Mouse (Mus musculus): ENCODE data around the gene Orai3.

Orai3 gene

GRCm38 (mm10) chr7:127799738-127800137 is 30.1 kb downstream of the Orai3 start:
- no peak for DNase-seq (ENCODE audit: low spot score)

GRCm38 (mm10) chr7:127800435-127801009 is 30.9 kb downstream of the Orai3 start, which contains the start of gene Hsd3b7:
Hsd3b7 (plus strand) TSS chr7:127800604.
- DNase-seq (ENCODE audit: low spot score), result peak; percentile 87

DNA sequence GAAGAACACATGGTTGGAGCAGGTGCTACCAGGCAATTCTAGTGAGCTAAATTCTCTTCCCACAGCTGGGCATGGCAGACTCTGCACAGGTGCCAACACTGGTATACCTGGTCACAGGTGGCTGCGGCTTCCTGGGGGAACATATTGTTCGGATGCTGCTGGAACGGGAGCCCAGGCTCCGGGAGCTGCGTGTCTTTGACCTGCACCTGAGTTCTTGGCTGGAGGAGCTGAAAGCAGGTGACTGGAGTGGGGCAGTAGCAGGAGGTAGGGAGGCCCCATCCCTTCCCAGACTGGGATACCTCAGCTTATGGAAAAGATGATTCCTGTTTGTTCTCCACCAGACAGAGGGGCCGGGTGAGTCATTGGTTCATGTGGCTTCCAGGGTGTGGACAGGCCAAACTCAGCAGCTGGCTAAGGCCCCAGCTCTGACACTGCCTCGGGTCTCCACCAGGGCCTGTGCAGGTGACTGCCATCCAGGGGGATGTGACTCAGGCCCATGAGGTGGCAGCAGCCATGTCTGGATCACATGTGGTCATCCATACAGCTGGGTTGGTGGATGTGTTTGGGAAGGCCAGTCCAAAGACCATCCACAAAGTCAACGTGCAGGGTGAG is 31.5 kb downstream of the Orai3 start:
- no peak for DNase-seq (ENCODE audit: low spot score)

DNA sequence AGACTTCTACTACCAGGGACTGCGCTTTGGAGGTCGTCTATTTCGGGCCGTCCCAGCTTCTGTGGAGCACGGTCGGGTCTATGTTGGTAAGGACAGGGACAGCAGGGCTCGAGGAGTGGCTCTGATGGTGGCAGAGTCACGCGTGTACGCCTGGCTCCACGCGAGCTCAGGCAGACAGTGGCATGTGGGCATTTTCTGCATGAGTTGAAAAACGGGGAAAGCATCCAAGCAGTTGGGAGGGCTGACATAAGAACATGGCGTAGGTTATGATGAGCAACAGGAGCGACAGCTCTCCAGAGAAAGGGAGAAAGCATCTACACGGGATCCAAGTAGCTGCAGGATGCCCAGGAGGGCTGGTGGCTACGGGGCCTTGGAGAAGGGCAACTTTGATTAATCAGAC is 32.7 kb downstream of the Orai3 start:
- no peak for DNase-seq (ENCODE audit: low spot score)

- no peak for DNase-seq (ENCODE audit: low spot score)
These were observed 39.2 kb downstream of the Orai3 start for GRCm38 (mm10) chr7:127808821-127809220.

GRCm38 (mm10) chr7:127809846-127810245 is 40.2 kb downstream of the Orai3 start:
- no peak for DNase-seq (ENCODE audit: low spot score)

DNA sequence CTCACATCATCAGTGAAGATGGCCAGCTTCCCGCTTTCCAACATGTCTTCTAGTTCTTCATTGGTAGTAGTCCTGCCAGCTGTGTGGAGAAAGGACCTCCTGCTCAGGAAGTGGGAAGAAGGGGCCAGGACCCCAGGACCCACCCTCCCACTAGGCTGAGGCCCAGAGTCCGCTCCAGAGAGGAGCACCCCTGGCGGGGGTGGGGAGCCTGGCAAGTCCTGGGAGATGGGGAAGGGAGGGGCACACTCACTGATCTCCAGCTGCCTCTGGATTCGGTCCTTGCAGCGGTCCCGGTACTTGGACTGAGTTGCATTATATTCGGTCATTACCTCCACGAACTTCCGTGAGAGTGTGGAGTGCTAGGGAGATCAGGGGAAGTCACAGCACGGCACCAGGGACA is 41.0 kb downstream of the Orai3 start:
- no peak for DNase-seq (ENCODE audit: low spot score)

- no peak for DNase-seq (ENCODE audit: low spot score)
These were observed 41.6 kb downstream of the Orai3 start for GRCm38 (mm10) chr7:127811240-127811639.

DNA sequence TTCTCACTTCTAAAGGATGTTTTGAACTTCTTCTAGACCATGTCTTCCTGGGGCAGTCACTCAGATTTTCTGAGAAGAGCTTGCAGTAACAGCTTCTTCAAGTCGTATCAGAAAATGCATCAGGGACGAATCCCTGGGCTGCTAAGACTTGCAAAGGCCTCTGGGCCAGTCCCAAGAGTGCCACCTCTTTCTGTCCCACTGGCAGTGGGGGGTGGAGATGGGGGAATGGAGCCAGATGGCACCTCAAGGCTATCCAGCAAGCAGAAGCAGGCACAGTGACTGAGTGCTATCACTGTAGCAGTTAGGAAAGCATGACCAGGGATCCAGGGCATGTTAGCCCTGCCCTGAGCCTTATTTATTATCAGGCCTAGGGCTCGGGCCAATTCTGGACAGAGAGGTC is 42.7 kb downstream of the Orai3 start:
- no peak for DNase-seq (ENCODE audit: low spot score)

- DNase-seq (ENCODE audit: low spot score), result no peak
These were observed 44.2 kb downstream of the Orai3 start for GRCm38 (mm10) chr7:127813821-127814220.

DNA sequence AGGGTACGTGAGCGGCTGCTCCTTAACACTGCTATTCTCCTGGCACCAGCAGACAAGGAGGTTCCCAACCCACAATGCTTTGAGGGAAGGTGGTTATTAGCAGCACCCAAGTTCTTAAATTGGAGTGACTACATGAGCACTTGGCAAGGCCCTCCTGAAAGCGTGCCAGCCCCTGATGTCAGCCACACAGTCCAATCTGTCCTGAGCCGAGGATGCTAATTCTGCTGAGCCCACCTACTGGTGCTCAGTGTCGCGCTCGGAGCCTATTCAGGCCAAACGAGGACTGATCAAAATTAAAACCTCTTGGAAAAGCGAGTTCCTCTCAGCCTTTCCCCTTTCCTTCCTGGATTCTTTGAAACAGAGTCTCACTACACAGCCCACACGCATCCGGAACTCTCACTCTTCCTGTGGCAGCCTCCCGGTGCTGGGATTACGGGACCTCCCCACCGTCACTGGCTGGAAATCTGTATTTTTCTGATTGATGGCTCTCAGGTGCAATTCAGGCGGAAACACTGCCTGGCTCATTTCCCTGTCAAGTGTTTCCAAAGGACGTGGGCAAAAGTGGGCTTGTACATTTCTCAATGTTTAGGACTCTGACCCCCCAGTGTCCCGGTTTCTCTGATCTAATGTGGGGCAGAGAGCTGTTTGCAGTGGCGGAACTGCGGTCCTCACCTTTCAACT is 44.8 kb downstream of the Orai3 start:
- no peak for DNase-seq (ENCODE audit: low spot score)

GRCm38 (mm10) chr7:127815116-127815665 is 45.6 kb downstream of the Orai3 start:
- no peak for DNase-seq (ENCODE audit: low spot score)

GRCm38 (mm10) chr7:127815954-127816821 is 46.6 kb downstream of the Orai3 start:
- no peak for DNase-seq (ENCODE audit: low spot score)

- no peak for DNase-seq (ENCODE audit: low spot score)
These were observed 47.4 kb downstream of the Orai3 start for GRCm38 (mm10) chr7:127817053-127817452.

- DNase-seq (ENCODE audit: low spot score), result no peak
These were observed 48.2 kb downstream of the Orai3 start for GRCm38 (mm10) chr7:127817776-127818175.

- no peak for DNase-seq (ENCODE audit: low spot score)
These were observed 51.4 kb downstream of the Orai3 start for GRCm38 (mm10) chr7:127820836-127821509.

GRCm38 (mm10) chr7:127822494-127822893 is 52.9 kb downstream of the Orai3 start:
- no peak for DNase-seq (ENCODE audit: low spot score)

- DNase-seq (ENCODE audit: low spot score), result no peak
These were observed 53.9 kb downstream of the Orai3 start for GRCm38 (mm10) chr7:127823236-127824171.

- no peak for DNase-seq (ENCODE audit: low spot score)
These were observed 54.7 kb downstream of the Orai3 start, which contains the start of the genes Stx4a and Stx1b for GRCm38 (mm10) chr7:127824176-127824871. Stx4a (plus strand) TSS chr7:127824294. Stx1b (minus strand) TSS chr7:127824549.

Measured in urinary bladder, postnatal 10 days (tissue).